Mouse (Mus musculus): Measurements from ENCODE around the gene Nek9. TPM values are rescaled to one million over a fixed set of nuclear protein-coding genes. Genes with fewer than 3 reads are reported as not detected.

Nek9 gene
- total and polyA plus RNA-seq, 2 experiments: 14.0 to 17.0 TPM

DNA sequence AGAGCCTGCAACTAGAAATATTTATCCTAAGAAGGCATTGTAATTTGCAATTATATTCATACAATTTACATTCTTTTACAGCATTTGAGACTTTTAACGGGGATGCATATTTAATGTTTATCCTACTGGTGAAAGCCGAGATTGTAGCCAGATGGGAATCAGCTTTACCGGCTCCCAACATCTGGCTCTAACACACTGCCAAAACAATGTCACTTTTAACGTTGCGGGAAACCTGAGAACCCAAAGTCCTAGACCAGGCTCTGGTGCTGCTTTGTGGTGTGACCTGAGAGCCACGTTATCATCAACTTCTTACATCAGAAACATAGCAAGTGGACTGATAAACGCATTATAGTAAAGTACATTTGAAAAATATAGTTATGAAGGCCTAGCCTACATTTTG lies 74.2 kb downstream of the Nek9 start:
- no peak for TF ChIP-seq CTCF (IDR thresholded peaks at IDR 0.05; ENCODE audit: low read depth, low read length)
- TF ChIP-seq POLR2A (IDR thresholded peaks at IDR 0.05; ENCODE audit: extremely low read depth, insufficient read depth, low read length): no peak
- Histone ChIP-seq H3K4me1 (ENCODE audit: control insufficient read depth, insufficient read depth, low read length) (no peaks in the 10 kb centered on the region), H3K27ac (replicated peaks; ENCODE audit: insufficient read depth, low read depth, low read length) (no peak overlapping the region), H3K36me3 (ENCODE audit: control insufficient read depth, insufficient read depth, low read length) (peaks cover 8% of the 10 kb centered on the region), H3K27me3 (ENCODE audit: control insufficient read depth, insufficient read depth, low read length) (no peaks in the 10 kb centered on the region), H3K9ac (ENCODE audit: low read depth, low read length) (no peak overlapping the region), H3K79me2 (ENCODE audit: control insufficient read depth, insufficient read depth, low read length) (no peaks in the 10 kb centered on the region), H3K4me3 (ENCODE audit: insufficient read depth, low read depth, low read length) (no peak overlapping the region)
- DNase-seq (ENCODE audit: extremely low read depth, low read depth, low spot score): no peak
- 81% methylated on average over 7 of the region's 7 CpGs for WGBS

DNA sequence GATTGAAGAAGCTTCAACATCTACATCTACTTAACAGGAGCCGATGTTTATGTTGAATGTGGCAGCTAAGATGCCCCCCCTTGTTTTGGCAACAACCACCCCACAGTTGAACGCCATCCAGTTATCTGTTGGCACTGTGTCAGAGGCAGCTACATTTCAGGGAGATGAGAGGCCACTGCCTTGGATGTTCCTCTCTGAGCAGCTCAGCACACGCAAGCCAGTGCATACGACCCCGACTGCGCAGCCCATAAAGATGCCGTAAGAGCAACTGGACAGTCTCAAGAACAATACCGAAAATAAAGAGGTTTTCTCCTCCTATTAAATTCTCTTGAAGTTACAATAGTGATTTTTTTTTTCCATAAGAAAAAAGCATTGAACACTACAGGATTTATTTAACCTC lies 74.6 kb downstream of the Nek9 start:
- no peaks in the 10 kb centered on the region for H3K27me3 ChIP-seq (ENCODE audit: control insufficient read depth, insufficient read depth, low read length)
- 85% methylated on average over 8 of the region's 8 CpGs for WGBS
- H3K27ac ChIP-seq (replicated peaks; ENCODE audit: insufficient read depth, low read depth, low read length): no peak overlapping the region
- H3K4me3 ChIP-seq (ENCODE audit: insufficient read depth, low read depth, low read length): no peak overlapping the region
- H3K79me2 ChIP-seq (ENCODE audit: control insufficient read depth, insufficient read depth, low read length): no peaks in the 10 kb centered on the region
- no peaks in the 10 kb centered on the region for H3K4me1 ChIP-seq (ENCODE audit: control insufficient read depth, insufficient read depth, low read length)
- H3K9ac ChIP-seq (ENCODE audit: low read depth, low read length): no peak overlapping the region
- TF ChIP-seq CTCF (IDR thresholded peaks at IDR 0.05; ENCODE audit: low read depth, low read length): no peak
- TF ChIP-seq POLR2A (IDR thresholded peaks at IDR 0.05; ENCODE audit: extremely low read depth, insufficient read depth, low read length): no peak
- no peak for DNase-seq (ENCODE audit: extremely low read depth, low read depth, low spot score)
- peaks cover 8% of the 10 kb centered on the region for H3K36me3 ChIP-seq (ENCODE audit: control insufficient read depth, insufficient read depth, low read length)

GRCm38 (mm10) chr12:85263190-85263589 lies 76.0 kb downstream of the Nek9 start:
- H3K79me2 ChIP-seq (ENCODE audit: control insufficient read depth, insufficient read depth, low read length): no peaks in the 10 kb centered on the region
- no peak overlapping the region for H3K27ac ChIP-seq (replicated peaks; ENCODE audit: insufficient read depth, low read depth, low read length)
- no peak overlapping the region for H3K4me3 ChIP-seq (ENCODE audit: insufficient read depth, low read depth, low read length)
- WGBS: 90% methylated on average over 5 of the region's 5 CpGs
- no peaks in the 10 kb centered on the region for H3K27me3 ChIP-seq (ENCODE audit: control insufficient read depth, insufficient read depth, low read length)
- no peak for DNase-seq (ENCODE audit: extremely low read depth, low read depth, low spot score)
- no peak overlapping the region for H3K9ac ChIP-seq (ENCODE audit: low read depth, low read length)
- H3K36me3 ChIP-seq (ENCODE audit: control insufficient read depth, insufficient read depth, low read length): peaks cover 10% of the 10 kb centered on the region
- TF ChIP-seq CTCF (IDR thresholded peaks at IDR 0.05; ENCODE audit: low read depth, low read length) (no peak), POLR2A (IDR thresholded peaks at IDR 0.05; ENCODE audit: extremely low read depth, insufficient read depth, low read length) (no peak)
- H3K4me1 ChIP-seq (ENCODE audit: control insufficient read depth, insufficient read depth, low read length): no peaks in the 10 kb centered on the region

GRCm38 (mm10) chr12:85262489-85262888 lies 76.7 kb downstream of the Nek9 start:
- H3K27ac ChIP-seq (replicated peaks; ENCODE audit: insufficient read depth, low read depth, low read length): no peak overlapping the region
- WGBS: 88% methylated on average over 10 of the region's 10 CpGs
- no peak for TF ChIP-seq POLR2A (IDR thresholded peaks at IDR 0.05; ENCODE audit: extremely low read depth, insufficient read depth, low read length)
- no peak for TF ChIP-seq CTCF (IDR thresholded peaks at IDR 0.05; ENCODE audit: low read depth, low read length)
- H3K36me3 ChIP-seq (ENCODE audit: control insufficient read depth, insufficient read depth, low read length): peaks cover 9% of the 10 kb centered on the region
- H3K4me1 ChIP-seq (ENCODE audit: control insufficient read depth, insufficient read depth, low read length): no peaks in the 10 kb centered on the region; the same call in 1 of the 2 replicates
- no peak overlapping the region for H3K9ac ChIP-seq (ENCODE audit: low read depth, low read length)
- no peak for DNase-seq (ENCODE audit: extremely low read depth, low read depth, low spot score)
- H3K4me3 ChIP-seq (ENCODE audit: insufficient read depth, low read depth, low read length): no peak overlapping the region
- no peaks in the 10 kb centered on the region for H3K27me3 ChIP-seq (ENCODE audit: control insufficient read depth, insufficient read depth, low read length)
- no peaks in the 10 kb centered on the region for H3K79me2 ChIP-seq (ENCODE audit: control insufficient read depth, insufficient read depth, low read length)

- WGBS: 70% methylated on average over 7 of the region's 7 CpGs
- no peaks in the 10 kb centered on the region for H3K27me3 ChIP-seq (ENCODE audit: control insufficient read depth, insufficient read depth, low read length)
- TF ChIP-seq POLR2A (IDR thresholded peaks at IDR 0.05; ENCODE audit: extremely low read depth, insufficient read depth, low read length) (no peak), CTCF (IDR thresholded peaks at IDR 0.05; ENCODE audit: low read depth, low read length) (no peak)
Observed at GRCm38 (mm10) chr12:85257008-85257639, 82.0 kb downstream of the Nek9 start.

DNA sequence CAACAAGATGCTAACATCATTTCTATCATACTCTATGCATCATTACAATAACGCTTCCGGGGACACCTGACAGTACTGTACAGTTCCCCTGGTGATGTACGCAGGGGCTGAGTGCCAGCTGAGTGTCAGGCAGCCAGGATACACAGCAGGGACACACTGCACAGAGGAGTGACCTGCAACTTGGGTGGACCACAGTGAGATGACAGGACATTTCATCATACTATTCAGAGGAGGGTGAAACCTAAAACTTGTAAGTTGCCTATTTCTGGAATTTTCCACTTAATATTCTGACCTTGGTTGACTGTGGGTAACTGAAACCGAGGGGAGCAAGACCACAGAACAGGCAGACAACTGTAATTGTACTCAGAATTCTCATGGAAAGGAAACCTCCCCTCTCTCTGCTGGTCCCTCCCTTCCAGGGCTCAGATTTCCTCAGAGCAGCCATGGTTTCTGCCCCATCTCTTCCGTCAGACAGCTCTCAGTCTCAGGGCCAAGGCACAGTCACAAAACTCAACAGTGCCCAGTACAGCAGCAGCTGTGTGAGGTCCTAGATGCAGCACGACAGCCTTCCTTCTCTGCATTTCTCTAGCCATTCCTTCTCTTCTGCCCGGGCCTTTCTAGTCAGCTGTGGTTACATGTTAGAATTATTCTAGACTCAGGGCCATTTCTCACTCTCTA lies 82.9 kb downstream of the Nek9 start:
- no peak overlapping the region for H3K9ac ChIP-seq (ENCODE audit: low read depth, low read length)
- no peaks in the 10 kb centered on the region; the same call in 1 of the 2 replicates for H3K4me1 ChIP-seq (ENCODE audit: control insufficient read depth, insufficient read depth, low read length)
- WGBS: 83% methylated on average over 7 of the region's 7 CpGs
- H3K27me3 ChIP-seq (ENCODE audit: control insufficient read depth, insufficient read depth, low read length): no peaks in the 10 kb centered on the region
- H3K36me3 ChIP-seq (ENCODE audit: control insufficient read depth, insufficient read depth, low read length): peaks cover 11% of the 10 kb centered on the region
- DNase-seq (ENCODE audit: extremely low read depth, low read depth, low spot score): no peak
- H3K27ac ChIP-seq (replicated peaks; ENCODE audit: insufficient read depth, low read depth, low read length): no peak overlapping the region
- TF ChIP-seq POLR2A (IDR thresholded peaks at IDR 0.05; ENCODE audit: extremely low read depth, insufficient read depth, low read length) (no peak), CTCF (IDR thresholded peaks at IDR 0.05; ENCODE audit: low read depth, low read length) (no peak)
- no peak overlapping the region for H3K4me3 ChIP-seq (ENCODE audit: insufficient read depth, low read depth, low read length)
- no peaks in the 10 kb centered on the region for H3K79me2 ChIP-seq (ENCODE audit: control insufficient read depth, insufficient read depth, low read length)

More at GRCm38 (mm10) chr12:85257008-85257639, 82.0 kb downstream of the Nek9 start:
- H3K27ac ChIP-seq (replicated peaks; ENCODE audit: insufficient read depth, low read depth, low read length): peak overlapping the region; percentile 49; the same call in 1 of the 2 replicates
- no peaks in the 10 kb centered on the region for H3K79me2 ChIP-seq (ENCODE audit: control insufficient read depth, insufficient read depth, low read length)
- peak; percentile 35 for DNase-seq (ENCODE audit: extremely low read depth, low read depth, low spot score)
- H3K4me3 ChIP-seq (ENCODE audit: insufficient read depth, low read depth, low read length): no peak overlapping the region
- no peak overlapping the region for H3K9ac ChIP-seq (ENCODE audit: low read depth, low read length)
- peaks cover 11% of the 10 kb centered on the region for H3K36me3 ChIP-seq (ENCODE audit: control insufficient read depth, insufficient read depth, low read length)
- H3K4me1 ChIP-seq (ENCODE audit: control insufficient read depth, insufficient read depth, low read length): no peaks in the 10 kb centered on the region; the same call in 1 of the 2 replicates

All from liver, adult 2 months (tissue).